Mouse (Mus musculus) cortical plate, adult 2 months (tissue): Measurements from ENCODE around the gene Ccdc160.

Experiments
- CTCF ChIP-seq: fragments of 200-500 bp; IDR thresholded peaks from 2 replicates; pipeline ENCODE4 v1.5.1; 2011; ENCODE audit warnings: mild to moderate bottlenecking, control low read depth, low read length; ENCODE audit not compliant: insufficient read depth; ENCODE audit errors: extremely low read depth
- POLR2A ChIP-seq: fragments of 200-500 bp; IDR thresholded peaks from 2 replicates; pipeline ENCODE4 v1.6.1; 2011; ENCODE audit warnings: mild to moderate bottlenecking, low read length, control low read depth; ENCODE audit not compliant: insufficient read depth; ENCODE audit errors: extremely low read depth

- no peak for TF ChIP-seq POLR2A
- no peak for TF ChIP-seq CTCF
These were observed 45.5 kb upstream of the Ccdc160 start for GRCm38 (mm10) chrX:52745462-52745861.
